Mouse (Mus musculus) embryonic fibroblast, embryonic 13.5 days (primary cell): ENCODE measurements around the gene Slc4a4.

ENCODE experiments used
- CTCF ChIP-seq: IDR thresholded peaks from 2 replicates; pipeline ENCODE4 v1.5.1; 2011; ENCODE audit warnings: mild to moderate bottlenecking, control low read depth, low read length, moderate library complexity, borderline replicate concordance; ENCODE audit not compliant: insufficient read depth
- POLR2A ChIP-seq: IDR thresholded peaks from 2 replicates; pipeline ENCODE4 v1.6.1; 2011; ENCODE audit warnings: low read depth, mild to moderate bottlenecking, control low read depth, low read length, moderate library complexity

GRCm38 (mm10) chr5:88930129-88930528 is 43.5 kb downstream of the Slc4a4 start:
- no peak for TF ChIP-seq CTCF
- TF ChIP-seq POLR2A, result no peak
